ENCODE assay signal across 10 mouse cellular contexts in genomic region chr7:49206775-49207676, GRCm38 (mm10).
DNase-seq lines count a peak whose midpoint lies in the region; ATAC-seq and TF ChIP-seq lines count a peak whose summit lies in the region.
"Had no signal": no experiment of that assay in that cellular context is flagged by ENCODE, and none has a peak within 500 bp of the region (broad histone marks: within the 10 kb centered on the region; RNA-seq: fewer than 3 reads in every experiment).

No protein-coding gene starts in this region.

- H3K4me3 ChIP-seq in heart, embryonic 11.5 days (ENCODE audit: low read depth, low read length), result no peak overlapping the region
- H3K4me3 ChIP-seq in lung, postnatal 0 days (ENCODE audit: low read depth, low read length), result no peak overlapping the region
- no peak overlapping the region for H3K4me3 ChIP-seq in heart, embryonic 16.5 days (ENCODE audit: low read length)
- H3K4me3 ChIP-seq in limb, embryonic 10.5 days, result no peak overlapping the region
- H3K4me3 ChIP-seq: intestine, embryonic 15.5 days; liver, embryonic 13.5 days had no signal

- DNase-seq in heart, adult 9 months (ENCODE audit: low spot score in 2 of 2), result peak; percentile 25 to 29
- peak; percentile 19 for DNase-seq in lung, postnatal 0 days (ENCODE audit: low spot score)
- DNase-seq in lung, postnatal 14 days, result no peak
- DNase-seq in limb, embryonic 10.5 days (ENCODE audit: low spot score), result no peak
- DNase-seq: liver, embryonic 13.5 days had no signal

- no peaks in the 10 kb centered on the region for H3K36me3 ChIP-seq in heart, embryonic 11.5 days (ENCODE audit: control insufficient read depth, insufficient read depth, low read length)
- no peaks in the 10 kb centered on the region for H3K36me3 ChIP-seq in lung, postnatal 0 days (ENCODE audit: insufficient read depth, low read length)
- no peaks in the 10 kb centered on the region for H3K36me3 ChIP-seq in heart, embryonic 16.5 days (ENCODE audit: control insufficient read depth, insufficient read depth)
- no peaks in the 10 kb centered on the region for H3K36me3 ChIP-seq in limb, embryonic 10.5 days
- H3K36me3 ChIP-seq: intestine, embryonic 15.5 days; liver, embryonic 13.5 days had no signal

- TF ChIP-seq EP300 in lung, postnatal 0 days (IDR thresholded peaks at IDR 0.05), result no peak

- ATAC-seq in heart, embryonic 11.5 days (replicated peaks; ENCODE audit: insufficient number of reproducible peaks, low FRiP score, low TSS enrichment), result no peak
- peak; percentile 52 for ATAC-seq in lung, postnatal 0 days
- no peak for ATAC-seq in heart, embryonic 16.5 days (replicated peaks; ENCODE audit: extremely low read depth, insufficient read depth, low FRiP score)
- ATAC-seq in granulocyte monocyte progenitor cell, adult 5-6 weeks (replicated peaks; ENCODE audit: poor library complexity, severe bottlenecking), result no peak
- ATAC-seq: intestine, embryonic 15.5 days had no signal

- peaks cover 3% of the 10 kb centered on the region; the same call in 1 of the 2 replicates for H3K4me1 ChIP-seq in heart, embryonic 11.5 days (ENCODE audit: control insufficient read depth, insufficient read depth, low read length)
- H3K4me1 ChIP-seq in lung, postnatal 0 days (ENCODE audit: insufficient read depth, low read depth, low read length), result no peaks in the 10 kb centered on the region
- H3K4me1 ChIP-seq in heart, embryonic 16.5 days (ENCODE audit: control insufficient read depth, insufficient read depth, low read length), result 0 out of 2 replicates have a peak, but pooled peaks cover 3% of the 10 kb centered on the region
- H3K4me1 ChIP-seq in limb, embryonic 10.5 days, result peaks cover 6% of the 10 kb centered on the region; the same call in 1 of the 2 replicates
- H3K4me1 ChIP-seq: intestine, embryonic 15.5 days; liver, embryonic 13.5 days had no signal

- H3K9ac ChIP-seq in heart, embryonic 11.5 days (ENCODE audit: low read depth, low read length), result no peak overlapping the region
- H3K9ac ChIP-seq in lung, postnatal 0 days (replicated peaks; ENCODE audit: low read depth), result no peak overlapping the region
- no peak overlapping the region for H3K9ac ChIP-seq in heart, embryonic 16.5 days (ENCODE audit: low read length)
- H3K9ac ChIP-seq: intestine, embryonic 15.5 days; liver, embryonic 13.5 days had no signal

- no peak overlapping the region for H3K4me2 ChIP-seq in heart, embryonic 11.5 days
- no peak overlapping the region for H3K4me2 ChIP-seq in lung, postnatal 0 days (replicated peaks; ENCODE audit: low read depth, low read length)
- H3K4me2 ChIP-seq in heart, embryonic 16.5 days (ENCODE audit: low read depth, low read length), result no peak overlapping the region
- H3K4me2 ChIP-seq: intestine, embryonic 15.5 days; liver, embryonic 13.5 days had no signal

- H3K27me3 ChIP-seq in heart, embryonic 11.5 days (ENCODE audit: control insufficient read depth, insufficient read depth, low read length), result no peaks in the 10 kb centered on the region
- H3K27me3 ChIP-seq in lung, postnatal 0 days (replicated peaks; ENCODE audit: insufficient read depth, low read length), result no peaks in the 10 kb centered on the region
- no peaks in the 10 kb centered on the region for H3K27me3 ChIP-seq in heart, embryonic 16.5 days (ENCODE audit: control insufficient read depth, insufficient read depth, low read length)
- H3K27me3 ChIP-seq in limb, embryonic 10.5 days (ENCODE audit: low read depth, poor library complexity, severe bottlenecking), result no peaks in the 10 kb centered on the region
- H3K27me3 ChIP-seq: intestine, embryonic 15.5 days; liver, embryonic 13.5 days had no signal

- 53% methylated on average over 5 of the region's 5 CpGs for WGBS in heart, embryonic 11.5 days (ENCODE audit: insufficient replicate concordance)
- WGBS in lung, postnatal 0 days, result 48% methylated on average over 5 of the region's 5 CpGs
- 41% methylated on average over 5 of the region's 5 CpGs for WGBS in heart, embryonic 16.5 days
- WGBS in limb, embryonic 10.5 days, result 67% methylated on average over 5 of the region's 5 CpGs

- no peak for TF ChIP-seq CTCF in lung, postnatal 0 days (IDR thresholded peaks at IDR 0.05)

- H3K9me3 ChIP-seq in heart, embryonic 11.5 days (replicated peaks; ENCODE audit: control insufficient read depth, low read length), result no peaks in the 10 kb centered on the region
- H3K9me3 ChIP-seq in lung, postnatal 0 days (ENCODE audit: low read length), result no peaks in the 10 kb centered on the region
- H3K9me3 ChIP-seq in heart, embryonic 16.5 days (replicated peaks; ENCODE audit: control insufficient read depth, low read length), result 0 out of 2 replicates have a peak, but pooled peaks cover 3% of the 10 kb centered on the region
- H3K9me3 ChIP-seq in limb, embryonic 10.5 days (replicated peaks), result no peaks in the 10 kb centered on the region
- H3K9me3 ChIP-seq: intestine, embryonic 15.5 days; liver, embryonic 13.5 days had no signal

- no peak overlapping the region for H3K27ac ChIP-seq in heart, embryonic 11.5 days (ENCODE audit: low read depth, low read length)
- no peak overlapping the region for H3K27ac ChIP-seq in lung, postnatal 0 days (ENCODE audit: low read length)
- 0 out of 2 replicates have a peak overlapping the region, but pooled peaks have one; percentile 38 for H3K27ac ChIP-seq in heart, embryonic 16.5 days (ENCODE audit: low read length)
- no peak overlapping the region for H3K27ac ChIP-seq in limb, embryonic 10.5 days
- H3K27ac ChIP-seq: intestine, embryonic 15.5 days; kidney, postnatal 0 days; liver, embryonic 13.5 days had no signal

Comparison
In these comparisons a context has a peak if more than half of its experiments do, and no peak if none do; other contexts are left out.
1. DNase-seq: peak in heart, adult 9 months (2 of 2) and lung, postnatal 0 days (single experiment); none in lung, postnatal 14 days (single experiment) and limb, embryonic 10.5 days (single experiment).